Mouse (Mus musculus) heart, embryonic 15.5 days (tissue): ENCODE measurements around the gene Rbms3. TPM values are rescaled to one million over a fixed set of nuclear protein-coding genes. Genes with fewer than 3 reads are reported as not detected.

ENCODE experiments used
- ATAC-seq: fragments of 200-750 bp; cut with Nextera tagmentation; replicated peaks from 2 replicates; pipeline ENCODE4 v1.8.0; 2017; ENCODE audit warnings: low read depth, moderate TSS enrichment; ENCODE audit not compliant: insufficient number of reproducible peaks, insufficient read depth, low FRiP score
- H3K27ac ChIP-seq: fragments of 300-500 bp; sonication (generic); 2 replicates; pipeline ENCODE4 v1.5.1; 2015; ENCODE audit warnings: mild to moderate bottlenecking, inconsistent platforms
- H3K27me3 ChIP-seq: fragments of 300-500 bp; sonication (generic); 2 replicates; pipeline ENCODE4 v1.6.1; 2015; ENCODE audit warnings: inconsistent platforms
- H3K36me3 ChIP-seq: fragments of 300-500 bp; sonication (generic); 2 replicates; pipeline ENCODE4 v1.6.1; 2015; ENCODE audit warnings: mild to moderate bottlenecking, inconsistent platforms
- H3K4me1 ChIP-seq: fragments of 300-500 bp; sonication (generic); replicated peaks from 2 replicates; pipeline ENCODE4 v1.6.1; 2015; ENCODE audit warnings: inconsistent platforms
- H3K4me2 ChIP-seq: fragments of 300-500 bp; sonication (generic); 2 replicates; pipeline ENCODE4 v1.6.1; 2015; ENCODE audit warnings: inconsistent platforms, mild to moderate bottlenecking, moderate library complexity
- H3K4me3 ChIP-seq: fragments of 300-500 bp; sonication (generic); 2 replicates; pipeline ENCODE4 v1.5.1; 2015; ENCODE audit warnings: mild to moderate bottlenecking, inconsistent platforms
- H3K9ac ChIP-seq: fragments of 300-500 bp; sonication (generic); 2 replicates; pipeline ENCODE4 v1.6.1; 2015; ENCODE audit warnings: mild to moderate bottlenecking, inconsistent platforms
- H3K9me3 ChIP-seq: fragments of 300-500 bp; sonication (generic); replicated peaks from 2 replicates; pipeline ENCODE4 v1.6.1; 2016; ENCODE audit warnings: inconsistent platforms
- WGBS: fragments of 180-500 bp; shearing (Covaris S2); methylation state at CpG from one replicate; pipeline ENCODE4 v1.1.7; 2015; ENCODE audit warnings: mixed read lengths; 5-methylcytosine and 5-hydroxymethylcytosine counted together
- polyA plus RNA-seq: library from polyadenylated mRNA; unstranded; fragments of >200 nt; fragmentation: Nextera tagmentation; extraction: Ambion mirVana; gene quantifications from 2 replicates; pipeline ENCODE4 v1.2.1, GENCODE M21; 2015

Rbms3 gene
- polyA plus RNA-seq, 1 experiment from 2014 or later = 36.5 TPM

GRCm38 (mm10) chr9:117066502-117066901, 563.2 kb downstream of the Rbms3 start:
- H3K36me3 ChIP-seq = no peaks in the 10 kb centered on the region
- WGBS = 77% methylated on average over 3 of the region's 3 CpGs
- no peak overlapping the region for H3K4me2 ChIP-seq
- no peaks in the 10 kb centered on the region for H3K9me3 ChIP-seq
- ATAC-seq = no peak
- no peaks in the 10 kb centered on the region for H3K4me1 ChIP-seq
- no peak overlapping the region for H3K4me3 ChIP-seq
- no peak overlapping the region for H3K9ac ChIP-seq
- H3K27ac ChIP-seq = no peak overlapping the region
- H3K27me3 ChIP-seq = no peaks in the 10 kb centered on the region

- no peak overlapping the region for H3K4me3 ChIP-seq
- no peaks in the 10 kb centered on the region for H3K9me3 ChIP-seq
- H3K4me1 ChIP-seq = no peaks in the 10 kb centered on the region
- no peak overlapping the region for H3K27ac ChIP-seq
- H3K36me3 ChIP-seq = no peaks in the 10 kb centered on the region
- H3K9ac ChIP-seq = no peak overlapping the region
- 86% methylated on average over 6 of the region's 6 CpGs for WGBS
- H3K27me3 ChIP-seq = no peaks in the 10 kb centered on the region
- no peak for ATAC-seq
- no peak overlapping the region for H3K4me2 ChIP-seq
Observed at GRCm38 (mm10) chr9:117065601-117066000, 564.1 kb downstream of the Rbms3 start.

GRCm38 (mm10) chr9:117059586-117059985, 570.1 kb downstream of the Rbms3 start:
- WGBS = 74% methylated on average over 1 of the region's 1 CpGs
- H3K27me3 ChIP-seq = no peaks in the 10 kb centered on the region
- no peak for ATAC-seq

GRCm38 (mm10) chr9:117059135-117059534, 570.6 kb downstream of the Rbms3 start:
- ATAC-seq = no peak
- WGBS = 80% methylated on average over 6 of the region's 6 CpGs

More at GRCm38 (mm10) chr9:117059586-117059985, 570.1 kb downstream of the Rbms3 start:
- no peaks in the 10 kb centered on the region for H3K4me1 ChIP-seq
- H3K9ac ChIP-seq = no peak overlapping the region
- H3K9me3 ChIP-seq = no peaks in the 10 kb centered on the region
- H3K4me2 ChIP-seq = no peak overlapping the region
- H3K36me3 ChIP-seq = no peaks in the 10 kb centered on the region
- no peak overlapping the region for H3K27ac ChIP-seq
- H3K4me3 ChIP-seq = no peak overlapping the region

GRCm38 (mm10) chr9:117051935-117052334, 577.8 kb downstream of the Rbms3 start:
- Histone ChIP-seq H3K9me3 (no peaks in the 10 kb centered on the region), H3K9ac (no peak overlapping the region), H3K27ac (no peak overlapping the region), H3K36me3 (no peaks in the 10 kb centered on the region), H3K27me3 (no peaks in the 10 kb centered on the region), H3K4me3 (no peak overlapping the region), H3K4me2 (no peak overlapping the region), H3K4me1 (no peaks in the 10 kb centered on the region)
- ATAC-seq = no peak
- 94% methylated on average over 2 of the region's 2 CpGs for WGBS

More at GRCm38 (mm10) chr9:117059135-117059534, 570.6 kb downstream of the Rbms3 start:
- no peaks in the 10 kb centered on the region for H3K27me3 ChIP-seq
- no peak overlapping the region for H3K9ac ChIP-seq
- H3K4me3 ChIP-seq = no peak overlapping the region
- H3K36me3 ChIP-seq = no peaks in the 10 kb centered on the region
- no peak overlapping the region for H3K4me2 ChIP-seq
- no peak overlapping the region for H3K27ac ChIP-seq
- H3K9me3 ChIP-seq = no peaks in the 10 kb centered on the region
- H3K4me1 ChIP-seq = no peaks in the 10 kb centered on the region

- H3K27me3 ChIP-seq = no peaks in the 10 kb centered on the region
- H3K9me3 ChIP-seq = no peaks in the 10 kb centered on the region
- no peak overlapping the region for H3K4me3 ChIP-seq
- H3K4me2 ChIP-seq = no peak overlapping the region
- no peaks in the 10 kb centered on the region for H3K36me3 ChIP-seq
- WGBS = 88% methylated on average over 1 of the region's 1 CpGs
- no peak overlapping the region for H3K27ac ChIP-seq
- H3K9ac ChIP-seq = no peak overlapping the region
- H3K4me1 ChIP-seq = no peaks in the 10 kb centered on the region
- no peak for ATAC-seq
Observed at GRCm38 (mm10) chr9:117048641-117049040, 581.1 kb downstream of the Rbms3 start.

GRCm38 (mm10) chr9:117041993-117042366, 587.7 kb downstream of the Rbms3 start:
- H3K4me1 ChIP-seq = peaks cover 28% of the 10 kb centered on the region
- H3K9ac ChIP-seq = no peak overlapping the region
- ATAC-seq = no peak
- no peaks in the 10 kb centered on the region for H3K36me3 ChIP-seq
- no peak overlapping the region for H3K27ac ChIP-seq
- H3K4me2 ChIP-seq = no peak overlapping the region
- no peaks in the 10 kb centered on the region for H3K9me3 ChIP-seq
- H3K27me3 ChIP-seq = no peaks in the 10 kb centered on the region
- 24% methylated on average over 2 of the region's 2 CpGs for WGBS
- H3K4me3 ChIP-seq = no peak overlapping the region

- no peak for ATAC-seq
- Histone ChIP-seq H3K4me2 (no peak overlapping the region), H3K9me3 (no peaks in the 10 kb centered on the region), H3K27me3 (no peaks in the 10 kb centered on the region), H3K36me3 (no peaks in the 10 kb centered on the region), H3K4me1 (peaks cover 28% of the 10 kb centered on the region), H3K4me3 (no peak overlapping the region), H3K9ac (no peak overlapping the region), H3K27ac (no peak overlapping the region)
Observed at GRCm38 (mm10) chr9:117041291-117041992, 588.3 kb downstream of the Rbms3 start.

- H3K4me1 ChIP-seq = peaks cover 28% of the 10 kb centered on the region
- no peaks in the 10 kb centered on the region for H3K27me3 ChIP-seq
- no peak overlapping the region for H3K4me3 ChIP-seq
- H3K9ac ChIP-seq = no peak overlapping the region
- no peaks in the 10 kb centered on the region for H3K36me3 ChIP-seq
- no peaks in the 10 kb centered on the region for H3K9me3 ChIP-seq
- no peak overlapping the region for H3K4me2 ChIP-seq
- whole genome bisulfite sequencing = 20% methylated on average over 6 of the region's 6 CpGs
- peak overlapping the region; percentile 67 for H3K27ac ChIP-seq
- ATAC-seq = peak; percentile 75
Observed at GRCm38 (mm10) chr9:117039941-117040453, 589.7 kb downstream of the Rbms3 start.

GRCm38 (mm10) chr9:117032690-117033089, 597.0 kb downstream of the Rbms3 start:
- Histone ChIP-seq H3K9ac (no peak overlapping the region), H3K36me3 (no peaks in the 10 kb centered on the region), H3K4me1 (peaks cover 19% of the 10 kb centered on the region), H3K4me3 (no peak overlapping the region), H3K27ac (no peak overlapping the region), H3K9me3 (no peaks in the 10 kb centered on the region), H3K4me2 (no peak overlapping the region), H3K27me3 (no peaks in the 10 kb centered on the region)
- no peak for ATAC-seq
- 91% methylated on average over 1 of the region's 1 CpGs for WGBS

- no peaks in the 10 kb centered on the region for H3K27me3 ChIP-seq
- no peak overlapping the region for H3K9ac ChIP-seq
- H3K4me2 ChIP-seq = peak overlapping the region; percentile 20
- no peak overlapping the region for H3K4me3 ChIP-seq
- peak overlapping the region; percentile 74 for H3K27ac ChIP-seq
- 29% methylated on average over 11 of the region's 11 CpGs for WGBS
- H3K36me3 ChIP-seq = no peaks in the 10 kb centered on the region
- no peak for ATAC-seq
- H3K4me1 ChIP-seq = peaks cover 19% of the 10 kb centered on the region
- H3K9me3 ChIP-seq = no peaks in the 10 kb centered on the region
Observed at GRCm38 (mm10) chr9:117031237-117031636, 598.5 kb downstream of the Rbms3 start.

GRCm38 (mm10) chr9:117030837-117031236, 598.9 kb downstream of the Rbms3 start:
- Histone ChIP-seq H3K9ac (no peak overlapping the region), H3K4me1 (peaks cover 19% of the 10 kb centered on the region), H3K27me3 (no peaks in the 10 kb centered on the region), H3K36me3 (no peaks in the 10 kb centered on the region), H3K27ac (peak overlapping the region; percentile 74), H3K4me3 (no peak overlapping the region), H3K4me2 (peak overlapping the region; percentile 20), H3K9me3 (no peaks in the 10 kb centered on the region)
- ATAC-seq = peak; percentile 85
- 3% methylated on average over 6 of the region's 6 CpGs for WGBS
